Mouse (Mus musculus): ENCODE measurements around the gene P2rx3. TPM values are rescaled to one million over a fixed set of nuclear protein-coding genes. Genes with fewer than 3 reads are reported as not detected.

P2rx3 gene
- 2.8 TPM for polyA plus RNA-seq (2015; fragmentation: Illumina TruSeq; extraction: RNeasy Lipid Tissue Mini Kit (QIAGEN cat#74804); ENCODE audit: insufficient read depth, low read depth, low replicate concordance)

GRCm38 (mm10) chr2:85037047-85038026, at the start of gene P2rx3, which contains the start of gene Ssrp1:
P2rx3 (minus strand) TSS chr2:85037462.
Ssrp1 (plus strand) TSS chr2:85037234.

GRCm38 (mm10) chr2:85047596-85048167, 10.4 kb upstream of the P2rx3 start, which contains the start of gene Tnks1bp1:
Tnks1bp1 (plus strand) TSS chr2:85048022.

GRCm38 (mm10) chr2:84987930-84988329, 49.3 kb downstream of the P2rx3 start, which contains the start of gene Prg3:
Prg3 (plus strand) TSS chr2:84988215.

GRCm38 (mm10) chr2:84980188-84980587, 57.1 kb downstream of the P2rx3 start, which contains the start of gene Prg2:
Prg2 (plus strand) TSS chr2:84980461.

Other genes with a start within 250 kb of the P2rx3 start
- 13.6 TPM for gene Ube2l6, start 238.6 kb downstream of the P2rx3 start, polyA plus RNA-seq (2015; fragmentation: Illumina TruSeq; extraction: RNeasy Lipid Tissue Mini Kit (QIAGEN cat#74804); ENCODE audit: insufficient read depth, low read depth, low replicate concordance)
- not detected for gene Smtnl1, start 214.8 kb downstream of the P2rx3 start, polyA plus RNA-seq (2015; fragmentation: Illumina TruSeq; extraction: RNeasy Lipid Tissue Mini Kit (QIAGEN cat#74804); ENCODE audit: insufficient read depth, low read depth, low replicate concordance)
- 9.3 TPM for gene Timm10, start 210.5 kb downstream of the P2rx3 start, polyA plus RNA-seq (2015; fragmentation: Illumina TruSeq; extraction: RNeasy Lipid Tissue Mini Kit (QIAGEN cat#74804); ENCODE audit: insufficient read depth, low read depth, low replicate concordance)
- 2.1 TPM for gene Slc43a1, start 198.6 kb downstream of the P2rx3 start, polyA plus RNA-seq (2015; fragmentation: Illumina TruSeq; extraction: RNeasy Lipid Tissue Mini Kit (QIAGEN cat#74804); ENCODE audit: insufficient read depth, low read depth, low replicate concordance)
- gene Rtn4rl2, start 150.8 kb downstream of the P2rx3 start, polyA plus RNA-seq (2015; fragmentation: Illumina TruSeq; extraction: RNeasy Lipid Tissue Mini Kit (QIAGEN cat#74804); ENCODE audit: insufficient read depth, low read depth, low replicate concordance) = 1.6 TPM
- 43.6 TPM for gene Slc43a3, start 100.9 kb downstream of the P2rx3 start, polyA plus RNA-seq (2015; fragmentation: Illumina TruSeq; extraction: RNeasy Lipid Tissue Mini Kit (QIAGEN cat#74804); ENCODE audit: insufficient read depth, low read depth, low replicate concordance)
- not detected for gene Prg2, start 57.0 kb downstream of the P2rx3 start, polyA plus RNA-seq (2015; fragmentation: Illumina TruSeq; extraction: RNeasy Lipid Tissue Mini Kit (QIAGEN cat#74804); ENCODE audit: insufficient read depth, low read depth, low replicate concordance)
- not detected for gene Prg3, start 49.2 kb downstream of the P2rx3 start, polyA plus RNA-seq (2015; fragmentation: Illumina TruSeq; extraction: RNeasy Lipid Tissue Mini Kit (QIAGEN cat#74804); ENCODE audit: insufficient read depth, low read depth, low replicate concordance)
- gene Ssrp1, start 228 bp downstream of the P2rx3 start, polyA plus RNA-seq (2015; fragmentation: Illumina TruSeq; extraction: RNeasy Lipid Tissue Mini Kit (QIAGEN cat#74804); ENCODE audit: insufficient read depth, low read depth, low replicate concordance) = 24.0 TPM
- 22.3 TPM for gene Tnks1bp1, start 10.6 kb upstream of the P2rx3 start, polyA plus RNA-seq (2015; fragmentation: Illumina TruSeq; extraction: RNeasy Lipid Tissue Mini Kit (QIAGEN cat#74804); ENCODE audit: insufficient read depth, low read depth, low replicate concordance)
- 3.7 TPM for gene Aplnr, start 98.8 kb upstream of the P2rx3 start, polyA plus RNA-seq (2015; fragmentation: Illumina TruSeq; extraction: RNeasy Lipid Tissue Mini Kit (QIAGEN cat#74804); ENCODE audit: insufficient read depth, low read depth, low replicate concordance)
- 0.66 TPM for gene Lrrc55, start 159.7 kb upstream of the P2rx3 start, polyA plus RNA-seq (2015; fragmentation: Illumina TruSeq; extraction: RNeasy Lipid Tissue Mini Kit (QIAGEN cat#74804); ENCODE audit: insufficient read depth, low read depth, low replicate concordance)

All from pancreas, adult 10 weeks (tissue).